Mouse (Mus musculus) kidney, postnatal 0 days (tissue): ENCODE measurements around the gene Adcy10. TPM values are rescaled to one million over a fixed set of nuclear protein-coding genes. Genes with fewer than 3 reads are reported as not detected.

ENCODE experiments used
- ATAC-seq: fragments of 200-750 bp; cut with Nextera tagmentation; replicated peaks from 2 replicates; pipeline ENCODE4 v1.8.0; 2017; ENCODE audit warnings: low read depth, moderate number of reproducible peaks, moderate TSS enrichment, moderate library complexity; ENCODE audit not compliant: low FRiP score
- DNase-seq: peaks from one replicate; pipeline ENCODE4 v3.0.0-alpha.2; 2016; ENCODE audit warnings: low spot score
- H3K27ac ChIP-seq: fragments of 300-500 bp; sonication (generic); 2 replicates; pipeline ENCODE4 v1.5.1; 2014; ENCODE audit warnings: mild to moderate bottlenecking
- H3K27me3 ChIP-seq: fragments of 300-500 bp; sonication (generic); 2 replicates; pipeline ENCODE4 v1.6.1; 2014; ENCODE audit warnings: low read length, mixed read lengths; ENCODE audit not compliant: insufficient read depth
- H3K36me3 ChIP-seq: fragments of 300-500 bp; sonication (generic); 2 replicates; pipeline ENCODE4 v1.6.1; 2014; ENCODE audit warnings: low read length, mixed read lengths; ENCODE audit not compliant: insufficient read depth
- H3K4me1 ChIP-seq: fragments of 300-500 bp; sonication (generic); replicated peaks from 2 replicates; pipeline ENCODE4 v1.6.1; 2014; ENCODE audit warnings: antibody characterized with exemption, low read length, mixed read lengths; ENCODE audit not compliant: insufficient read depth
- H3K4me2 ChIP-seq: fragments of 300-500 bp; sonication (generic); 2 replicates; pipeline ENCODE4 v1.6.1; 2014; ENCODE audit warnings: mild to moderate bottlenecking, low read length, moderate library complexity, mixed read lengths
- H3K4me3 ChIP-seq: fragments of 300-500 bp; sonication (generic); replicated peaks from 2 replicates; pipeline ENCODE4 v1.5.1; 2014; ENCODE audit warnings: low read depth, low read length
- H3K9ac ChIP-seq: fragments of 300-500 bp; sonication (generic); 2 replicates; pipeline ENCODE4 v1.6.1; 2014; ENCODE audit warnings: low read depth, low read length
- H3K9me3 ChIP-seq: fragments of 300-500 bp; sonication (generic); replicated peaks from 2 replicates; pipeline ENCODE4 v1.6.1; 2016; ENCODE audit warnings: low read length, inconsistent platforms, mixed read lengths
- CTCF ChIP-seq: IDR thresholded peaks from 2 replicates; pipeline ENCODE4 v1.5.1; 2016; ENCODE audit warnings: antibody characterized with exemption, low read depth, mild to moderate bottlenecking, moderate library complexity
- WGBS: fragments of 180-500 bp; shearing (Covaris S2); extraction: QIAGEN DNeasy Blood & Tissue Kit; methylation state at CpG from one replicate; pipeline ENCODE4 v1.1.7; 2014; 5-methylcytosine and 5-hydroxymethylcytosine counted together
- polyA plus RNA-seq: library from polyadenylated mRNA; unstranded; fragments of >200 nt; fragmentation: Nextera tagmentation; extraction: Ambion mirVana; gene quantifications from 2 replicates; pipeline ENCODE4 v1.2.1, GENCODE M21; 2015

The Adcy10 gene
- polyA plus RNA-seq, 1 experiment from 2014 or later, result not detected

GRCm38 (mm10) chr1:165605774-165606173 is 120.8 kb downstream of the Adcy10 start:
- no peak for TF ChIP-seq CTCF
- Histone ChIP-seq H3K27ac (no peak overlapping the region), H3K4me1 (no peaks in the 10 kb centered on the region), H3K4me3 (no peak overlapping the region), H3K9me3 (no peaks in the 10 kb centered on the region), H3K27me3 (no peaks in the 10 kb centered on the region), H3K9ac (no peak overlapping the region), H3K36me3 (peaks cover 42% of the 10 kb centered on the region), H3K4me2 (no peak overlapping the region)
- ATAC-seq (no peak), DNase-seq (no peak)
- 83% methylated on average over 6 of the region's 6 CpGs for WGBS

- TF ChIP-seq CTCF, result no peak
- no peak overlapping the region for H3K4me2 ChIP-seq
- no peak overlapping the region for H3K27ac ChIP-seq
- H3K36me3 ChIP-seq, result peaks cover 24% of the 10 kb centered on the region
- H3K4me1 ChIP-seq, result no peaks in the 10 kb centered on the region
- 82% methylated on average over 4 of the region's 4 CpGs for WGBS
- H3K9me3 ChIP-seq, result no peaks in the 10 kb centered on the region
- no peak overlapping the region for H3K4me3 ChIP-seq
- DNase-seq (no peak), ATAC-seq (no peak)
- no peak overlapping the region for H3K9ac ChIP-seq
- H3K27me3 ChIP-seq, result no peaks in the 10 kb centered on the region
Observed at GRCm38 (mm10) chr1:165608904-165609303, 123.9 kb downstream of the Adcy10 start.

GRCm38 (mm10) chr1:165609495-165610320 is 124.7 kb downstream of the Adcy10 start:
- H3K27ac ChIP-seq, result no peak overlapping the region
- no peak for ATAC-seq
- H3K4me3 ChIP-seq, result no peak overlapping the region
- H3K9ac ChIP-seq, result no peak overlapping the region
- peak; percentile 12; the same call in 1 of the 2 replicates for TF ChIP-seq CTCF
- H3K4me1 ChIP-seq, result no peaks in the 10 kb centered on the region
- no peak overlapping the region for H3K4me2 ChIP-seq
- DNase-seq, result no peak
- peaks cover 16% of the 10 kb centered on the region for H3K36me3 ChIP-seq
- no peaks in the 10 kb centered on the region for H3K9me3 ChIP-seq
- H3K27me3 ChIP-seq, result no peaks in the 10 kb centered on the region
- WGBS, result 59% methylated on average over 7 of the region's 7 CpGs

- Histone ChIP-seq H3K27ac (peak overlapping the region; percentile 2; the same call in 1 of the 2 replicates), H3K4me3 (no peak overlapping the region), H3K9me3 (no peaks in the 10 kb centered on the region), H3K9ac (no peak overlapping the region), H3K4me2 (no peak overlapping the region), H3K4me1 (no peaks in the 10 kb centered on the region), H3K27me3 (no peaks in the 10 kb centered on the region), H3K36me3 (peaks cover 14% of the 10 kb centered on the region)
- ATAC-seq (no peak), DNase-seq (no peak)
- WGBS, result 69% methylated on average over 9 of the region's 9 CpGs
- no peak for TF ChIP-seq CTCF
Observed at GRCm38 (mm10) chr1:165610321-165610999, 125.5 kb downstream of the Adcy10 start.

GRCm38 (mm10) chr1:165612714-165613113 is 127.7 kb downstream of the Adcy10 start:
- H3K27ac ChIP-seq, result 0 out of 2 replicates have a peak overlapping the region, but pooled peaks have one; percentile 21
- no peak overlapping the region for H3K4me3 ChIP-seq
- peaks cover 5% of the 10 kb centered on the region for H3K36me3 ChIP-seq
- 63% methylated on average over 5 of the region's 5 CpGs for WGBS
- H3K9me3 ChIP-seq, result no peaks in the 10 kb centered on the region
- peaks cover 16% of the 10 kb centered on the region; the same call in 1 of the 2 replicates for H3K4me1 ChIP-seq
- DNase-seq (no peak), ATAC-seq (no peak)
- no peak for TF ChIP-seq CTCF
- H3K4me2 ChIP-seq, result no peak overlapping the region
- no peaks in the 10 kb centered on the region for H3K27me3 ChIP-seq
- H3K9ac ChIP-seq, result no peak overlapping the region

- Histone ChIP-seq H3K9ac (no peak overlapping the region), H3K27me3 (no peaks in the 10 kb centered on the region), H3K4me3 (no peak overlapping the region), H3K36me3 (peaks cover 5% of the 10 kb centered on the region), H3K27ac (no peak overlapping the region), H3K4me1 (peaks cover 23% of the 10 kb centered on the region; the same call in 1 of the 2 replicates), H3K9me3 (no peaks in the 10 kb centered on the region), H3K4me2 (no peak overlapping the region)
- 64% methylated on average over 4 of the region's 4 CpGs for WGBS
- ATAC-seq (no peak), DNase-seq (no peak)
- no peak for TF ChIP-seq CTCF
Observed at GRCm38 (mm10) chr1:165613926-165614325, 128.9 kb downstream of the Adcy10 start.
